Mouse (Mus musculus) brown adipose tissue, adult 24 weeks (tissue): ENCODE measurements around the gene Mvk. TPM values are rescaled to one million over a fixed set of nuclear protein-coding genes. Genes with fewer than 3 reads are reported as not detected.

Source experiments
- H3K27ac ChIP-seq: fragments of 200-500 bp; replicated peaks from 2 replicates; pipeline ENCODE4 v1.5.1; 2012; ENCODE audit warnings: low read depth, mild to moderate bottlenecking, low read length
- H3K4me1 ChIP-seq: fragments of 200-500 bp; 2 replicates; pipeline ENCODE4 v1.6.1; 2012; ENCODE audit warnings: low read length, mixed read lengths; ENCODE audit not compliant: control insufficient read depth, insufficient read depth, insufficient read length
- H3K4me3 ChIP-seq: fragments of 200-500 bp; 2 replicates; pipeline ENCODE4 v1.5.1; 2012; ENCODE audit warnings: low read depth, mild to moderate bottlenecking, low read length, moderate library complexity; ENCODE audit not compliant: insufficient read depth
- polyA plus RNA-seq: library from polyadenylated mRNA; stranded (reverse); fragments of >200 nt; gene quantifications from 2 replicates; pipeline ENCODE4 v1.2.4, GENCODE M21; 2012; ENCODE audit not compliant: missing spikeins, insufficient read depth, insufficient read length

Mvk gene
- polyA plus RNA-seq, 1 experiment = 23.4 TPM

DNA sequence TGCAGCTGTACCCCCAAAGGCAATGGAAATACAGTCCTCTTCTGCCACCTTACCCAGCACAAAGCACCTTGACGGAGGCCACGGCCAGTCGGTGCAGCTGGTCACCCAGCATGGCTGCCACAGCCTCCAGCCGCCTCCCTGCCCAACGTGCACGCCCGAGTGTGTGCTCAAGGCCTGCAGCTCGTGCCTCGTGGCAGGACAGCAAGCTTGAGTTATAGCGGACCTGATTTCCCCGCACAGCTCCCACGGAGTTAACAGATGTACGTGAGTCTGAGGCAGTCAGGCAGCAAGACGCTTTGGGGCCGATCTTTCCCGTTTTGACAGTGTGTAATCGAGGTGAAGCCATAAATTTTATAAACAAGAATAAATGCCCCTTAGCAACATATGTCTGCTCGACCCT lies 15.4 kb upstream of the Mvk start:
- no peak overlapping the region for H3K4me3 ChIP-seq

GRCm38 (mm10) chr5:114429781-114430180 lies 14.3 kb upstream of the Mvk start:
- Histone ChIP-seq H3K4me3 (no peak overlapping the region), H3K4me1 (no peaks in the 10 kb centered on the region), H3K27ac (no peak overlapping the region)

More for the DNA sequence above, 15.4 kb upstream of the Mvk start:
- Histone ChIP-seq H3K4me1 (no peaks in the 10 kb centered on the region), H3K27ac (no peak overlapping the region)

DNA sequence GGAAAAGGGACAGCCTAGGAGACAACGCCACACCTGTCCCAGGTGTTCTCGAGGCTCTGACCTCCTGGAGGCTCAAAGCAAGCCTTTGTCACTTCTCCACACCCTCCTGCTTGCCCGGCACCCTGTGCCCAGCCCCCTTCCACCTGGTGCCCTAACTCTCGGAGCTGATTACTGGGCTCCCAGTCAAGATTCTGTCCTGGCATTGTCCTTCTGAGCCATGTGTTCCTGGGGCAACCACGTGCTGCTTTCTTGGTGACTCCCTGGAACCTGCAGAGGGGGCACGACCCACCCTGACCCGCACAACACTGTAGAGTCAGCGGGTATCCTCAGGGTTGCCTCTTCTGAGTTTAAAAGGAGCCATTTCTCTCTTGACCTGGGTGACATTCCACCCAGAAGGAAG lies 9.7 kb upstream of the Mvk start:
- H3K4me1 ChIP-seq = no peaks in the 10 kb centered on the region
- no peak overlapping the region for H3K4me3 ChIP-seq
- H3K27ac ChIP-seq = no peak overlapping the region

GRCm38 (mm10) chr5:114435588-114435987 lies 8.5 kb upstream of the Mvk start:
- H3K4me1 ChIP-seq = no peaks in the 10 kb centered on the region

GRCm38 (mm10) chr5:114444368-114444692 lies 261 bp downstream of the Mvk start:
- Histone ChIP-seq H3K4me3 (peak overlapping the region; percentile 72), H3K27ac (no peak overlapping the region), H3K4me1 (no peaks in the 10 kb centered on the region)

More at GRCm38 (mm10) chr5:114435588-114435987, 8.5 kb upstream of the Mvk start:
- no peak overlapping the region for H3K27ac ChIP-seq
- H3K4me3 ChIP-seq = no peak overlapping the region

DNA sequence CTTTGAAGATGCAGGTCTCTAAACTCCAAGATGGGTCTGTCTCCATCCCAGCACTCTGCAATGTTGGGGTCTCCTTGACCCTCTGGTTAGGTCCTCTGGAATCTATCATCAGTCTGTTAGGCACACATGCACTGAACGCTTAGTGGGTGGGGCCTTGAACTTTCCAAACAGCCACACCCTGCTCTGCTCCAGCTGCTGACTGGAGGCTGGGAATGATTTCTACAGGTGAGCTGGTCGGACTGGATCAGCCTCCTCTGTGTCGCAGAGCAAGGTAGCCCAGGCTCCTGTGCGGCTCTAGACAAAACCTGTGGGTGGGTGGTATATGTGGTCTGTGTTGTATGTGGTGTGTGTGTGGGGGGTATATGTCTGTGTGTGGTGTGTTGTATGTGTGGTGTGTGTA lies 4.9 kb downstream of the Mvk start:
- H3K4me1 ChIP-seq = no peaks in the 10 kb centered on the region
- no peak overlapping the region for H3K4me3 ChIP-seq
- H3K27ac ChIP-seq = no peak overlapping the region

DNA sequence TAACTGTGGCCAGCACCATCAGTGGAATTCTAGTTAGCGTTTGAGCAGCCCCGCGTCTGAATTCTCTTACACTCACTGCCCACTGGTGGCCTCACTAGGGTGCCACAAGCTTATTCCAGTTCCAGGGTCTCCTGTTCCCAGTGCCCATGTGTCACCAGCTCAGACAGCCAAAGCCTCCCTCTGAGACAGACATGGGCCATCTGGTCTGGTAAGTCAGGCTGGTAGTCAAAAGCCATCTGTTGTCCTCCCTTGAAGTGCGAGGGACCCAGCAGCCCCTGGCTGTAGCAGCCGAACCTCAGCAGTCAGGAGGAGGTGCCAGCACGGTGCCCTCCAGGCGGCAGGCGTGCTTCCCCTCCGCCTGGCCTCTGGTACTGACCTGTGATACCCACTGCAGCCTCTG lies 12.2 kb downstream of the Mvk start:
- H3K4me3 ChIP-seq = no peak overlapping the region
- H3K27ac ChIP-seq = no peak overlapping the region
- no peaks in the 10 kb centered on the region for H3K4me1 ChIP-seq

DNA sequence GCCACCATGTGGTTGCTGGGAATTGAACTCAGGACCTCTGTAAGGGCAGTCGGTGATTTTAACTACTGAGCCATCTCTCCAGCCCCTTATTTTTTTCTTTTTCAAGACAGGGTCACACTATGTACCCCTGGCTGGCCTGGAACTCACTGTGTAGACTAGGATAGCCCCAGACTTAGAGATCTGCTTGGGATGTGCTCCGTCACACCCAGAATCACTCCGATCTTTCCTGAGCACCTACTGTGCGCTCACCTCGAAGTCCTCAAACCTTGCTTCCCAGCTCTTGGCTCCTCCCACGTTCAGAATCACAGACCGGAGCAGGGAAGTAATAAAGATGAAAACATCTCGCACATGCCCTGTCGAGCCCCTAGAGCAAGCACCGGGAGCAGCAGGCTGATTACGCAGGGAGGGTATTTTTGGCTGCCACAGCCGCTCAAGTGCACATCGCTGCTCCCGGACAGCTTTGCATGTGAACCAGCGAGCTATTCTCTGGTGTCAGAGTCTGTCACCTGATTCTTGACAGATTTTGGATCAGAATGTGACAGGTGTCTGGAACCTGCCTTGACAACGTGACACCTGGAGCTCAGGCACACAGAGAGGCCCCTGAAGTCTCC lies 13.0 kb downstream of the Mvk start:
- Histone ChIP-seq H3K4me3 (no peak overlapping the region), H3K4me1 (peaks cover 2% of the 10 kb centered on the region; the same call in 1 of the 2 replicates), H3K27ac (no peak overlapping the region)

DNA sequence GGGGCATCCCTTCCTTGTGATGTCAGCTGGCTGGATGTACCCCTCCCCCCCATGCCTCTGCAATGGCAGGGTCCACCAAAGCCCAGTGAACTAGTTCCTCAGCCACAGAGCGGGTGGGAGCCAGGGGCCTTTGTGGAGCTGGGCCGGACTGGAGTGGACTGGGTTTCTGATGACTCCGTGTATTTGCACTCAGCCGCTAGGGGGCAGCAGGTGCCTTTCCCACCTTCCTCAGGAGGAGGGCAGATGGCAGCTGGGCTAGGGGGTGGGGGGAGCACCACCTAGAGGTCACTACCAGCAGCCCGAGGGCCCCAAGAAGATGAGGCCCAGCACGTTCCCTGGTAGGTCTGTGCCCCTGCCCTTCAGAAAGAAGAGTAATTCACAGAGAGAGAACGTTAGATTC lies 17.2 kb downstream of the Mvk start:
- Histone ChIP-seq H3K4me3 (no peak overlapping the region), H3K4me1 (peaks cover 4% of the 10 kb centered on the region)

GRCm38 (mm10) chr5:114462067-114463040 lies 18.3 kb downstream of the Mvk start:
- H3K4me3 ChIP-seq = no peak overlapping the region
- H3K4me1 ChIP-seq = peaks cover 7% of the 10 kb centered on the region
- peak overlapping the region; percentile 67 for H3K27ac ChIP-seq

More for the DNA sequence above, 17.2 kb downstream of the Mvk start:
- no peak overlapping the region for H3K27ac ChIP-seq

- Histone ChIP-seq H3K27ac (no peak overlapping the region), H3K4me3 (no peak overlapping the region), H3K4me1 (peaks cover 7% of the 10 kb centered on the region)
Measured at GRCm38 (mm10) chr5:114464561-114464960, 20.5 kb downstream of the Mvk start.

GRCm38 (mm10) chr5:114465641-114466040 lies 21.6 kb downstream of the Mvk start:
- Histone ChIP-seq H3K4me3 (no peak overlapping the region), H3K27ac (no peak overlapping the region), H3K4me1 (peaks cover 7% of the 10 kb centered on the region)

DNA sequence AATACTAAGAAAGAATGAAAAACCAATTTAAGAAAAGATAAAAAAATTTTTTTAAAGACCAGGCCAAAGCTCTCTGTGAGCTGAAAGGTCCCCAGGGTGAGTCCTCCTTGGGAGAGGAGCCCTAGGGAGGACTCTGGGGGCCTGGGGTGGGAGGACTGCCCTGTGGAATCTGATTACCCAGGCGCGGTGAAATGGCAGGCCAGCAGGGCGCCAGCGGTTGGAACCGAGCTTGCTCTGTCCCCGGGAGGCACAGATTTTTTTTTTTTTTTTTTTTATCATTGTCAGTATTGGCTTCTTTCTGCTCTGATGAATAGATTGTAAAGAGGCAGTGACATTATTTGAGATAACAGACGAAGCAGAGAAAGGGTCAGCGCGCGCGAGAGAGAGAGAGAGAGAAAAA lies 22.9 kb downstream of the Mvk start:
- Histone ChIP-seq H3K27ac (no peak overlapping the region), H3K4me3 (no peak overlapping the region), H3K4me1 (peaks cover 5% of the 10 kb centered on the region)

GRCm38 (mm10) chr5:114467430-114467829 lies 23.4 kb downstream of the Mvk start:
- Histone ChIP-seq H3K4me3 (no peak overlapping the region), H3K4me1 (peaks cover 5% of the 10 kb centered on the region), H3K27ac (no peak overlapping the region)

- Histone ChIP-seq H3K27ac (no peak overlapping the region), H3K4me1 (peaks cover 5% of the 10 kb centered on the region), H3K4me3 (no peak overlapping the region)
Measured at GRCm38 (mm10) chr5:114468007-114468406, 23.9 kb downstream of the Mvk start.

DNA sequence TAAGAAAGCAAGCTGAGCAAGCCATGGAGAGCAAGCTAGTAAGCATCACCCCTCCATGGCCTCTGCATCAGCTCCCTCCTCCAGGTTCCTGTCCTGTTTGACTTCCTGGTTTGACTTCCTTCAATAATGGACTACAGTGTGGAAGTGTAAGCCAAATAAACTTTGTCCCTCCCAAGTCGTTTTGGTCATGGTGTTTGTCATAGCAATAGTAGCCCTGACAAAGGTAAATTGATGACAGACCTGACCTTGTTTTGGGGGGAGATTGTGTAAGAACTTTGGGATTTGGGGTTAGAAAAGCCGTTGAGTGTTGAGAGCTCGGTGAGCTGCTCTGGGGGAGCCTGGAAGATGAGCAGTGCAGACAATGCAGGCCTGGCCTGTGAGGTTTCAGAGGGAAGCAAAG lies 26.3 kb downstream of the Mvk start:
- H3K27ac ChIP-seq = no peak overlapping the region
- peaks cover 5% of the 10 kb centered on the region for H3K4me1 ChIP-seq
- H3K4me3 ChIP-seq = no peak overlapping the region
